Mouse (Mus musculus) hindbrain, embryonic 10.5 days (tissue): ENCODE measurements around the gene Rdh16f2. TPM values are rescaled to one million over a fixed set of nuclear protein-coding genes. Genes with fewer than 3 reads are reported as not detected.
"Not testable (repeated sequence)": the region's sequence is repeated elsewhere in the genome, so short reads cannot be mapped to it uniquely, and the experiment has no call there.

ENCODE experiments used
- DNase-seq: peaks from one replicate; pipeline ENCODE4 v3.0.0-alpha.2; 2017; ENCODE audit warnings: low spot score
- H3K27ac ChIP-seq: fragments of 300-500 bp; sonication (generic); 2 replicates; pipeline ENCODE4 v1.5.1; 2016; ENCODE audit warnings: mild to moderate bottlenecking, moderate library complexity
- H3K27me3 ChIP-seq: fragments of 300-500 bp; sonication (generic); 2 replicates; pipeline ENCODE4 v1.6.1; 2016; ENCODE audit warnings: mild to moderate bottlenecking; ENCODE audit not compliant: poor library complexity, insufficient read depth, severe bottlenecking
- H3K36me3 ChIP-seq: fragments of 300-500 bp; sonication (generic); 2 replicates; pipeline ENCODE4 v1.6.1; 2016; ENCODE audit warnings: mild to moderate bottlenecking, moderate library complexity
- H3K4me1 ChIP-seq: fragments of 300-500 bp; sonication (generic); replicated peaks from 2 replicates; pipeline ENCODE4 v1.6.1; 2016; ENCODE audit warnings: mild to moderate bottlenecking
- H3K4me3 ChIP-seq: fragments of 300-500 bp; sonication (generic); 2 replicates; pipeline ENCODE4 v1.5.1; 2016; ENCODE audit warnings: mild to moderate bottlenecking, moderate library complexity
- H3K9me3 ChIP-seq: fragments of 300-500 bp; sonication (generic); 2 replicates; pipeline ENCODE4 v1.6.1; 2016; ENCODE audit warnings: mild to moderate bottlenecking, moderate library complexity
- WGBS: fragments of 180-500 bp; shearing (Covaris S2); methylation state at CpG from one replicate; pipeline ENCODE4 v1.1.7; 2016; 5-methylcytosine and 5-hydroxymethylcytosine counted together
- polyA plus RNA-seq: library from polyadenylated mRNA; unstranded; fragments of >200 nt; fragmentation: Nextera tagmentation; extraction: Ambion mirVana; gene quantifications from 2 replicates; pipeline ENCODE4 v1.2.1, GENCODE M21; 2016

The Rdh16f2 gene
- polyA plus RNA-seq, 1 experiment from 2014 or later = not detected

GRCm38 (mm10) chr10:127856376-127856775, 9.9 kb upstream of the Rdh16f2 start:
- Histone ChIP-seq H3K27ac (no peak overlapping the region), H3K4me3 (no peak overlapping the region), H3K9me3 (no peaks in the 10 kb centered on the region)

GRCm38 (mm10) chr10:127864931-127865330, 1.3 kb upstream of the Rdh16f2 start:
- Histone ChIP-seq H3K27me3 (no peaks in the 10 kb centered on the region), H3K4me1 (no peaks in the 10 kb centered on the region), H3K36me3 (no peaks in the 10 kb centered on the region), H3K9me3 (peaks cover 2% of the 10 kb centered on the region; the same call in 1 of the 2 replicates), H3K27ac (no peak overlapping the region), H3K4me3 (no peak overlapping the region)
- DNase-seq = no peak

More at GRCm38 (mm10) chr10:127856376-127856775, 9.9 kb upstream of the Rdh16f2 start:
- no peak for DNase-seq
- Histone ChIP-seq H3K4me1 (no peaks in the 10 kb centered on the region), H3K27me3 (no peaks in the 10 kb centered on the region), H3K36me3 (no peaks in the 10 kb centered on the region)

- Histone ChIP-seq H3K36me3 (no peaks in the 10 kb centered on the region), H3K27me3 (no peaks in the 10 kb centered on the region), H3K27ac (no peak overlapping the region), H3K4me3 (no peak overlapping the region), H3K9me3 (peaks cover 9% of the 10 kb centered on the region; the same call in 1 of the 2 replicates), H3K4me1 (no peaks in the 10 kb centered on the region)
- no peak for DNase-seq
- 78% methylated on average over 4 of the region's 4 CpGs for WGBS
Measured at GRCm38 (mm10) chr10:127872484-127872883, 6.2 kb downstream of the Rdh16f2 start.

GRCm38 (mm10) chr10:127877681-127878080, 11.4 kb downstream of the Rdh16f2 start:
- no peaks in the 10 kb centered on the region for H3K36me3 ChIP-seq
- no peak overlapping the region for H3K4me3 ChIP-seq
- H3K27ac ChIP-seq = no peak overlapping the region
- no peak for DNase-seq
- no peaks in the 10 kb centered on the region for H3K4me1 ChIP-seq
- no peaks in the 10 kb centered on the region for H3K27me3 ChIP-seq
- WGBS = 60% methylated on average over 2 of the region's 2 CpGs
- H3K9me3 ChIP-seq = no peaks in the 10 kb centered on the region

DNA sequence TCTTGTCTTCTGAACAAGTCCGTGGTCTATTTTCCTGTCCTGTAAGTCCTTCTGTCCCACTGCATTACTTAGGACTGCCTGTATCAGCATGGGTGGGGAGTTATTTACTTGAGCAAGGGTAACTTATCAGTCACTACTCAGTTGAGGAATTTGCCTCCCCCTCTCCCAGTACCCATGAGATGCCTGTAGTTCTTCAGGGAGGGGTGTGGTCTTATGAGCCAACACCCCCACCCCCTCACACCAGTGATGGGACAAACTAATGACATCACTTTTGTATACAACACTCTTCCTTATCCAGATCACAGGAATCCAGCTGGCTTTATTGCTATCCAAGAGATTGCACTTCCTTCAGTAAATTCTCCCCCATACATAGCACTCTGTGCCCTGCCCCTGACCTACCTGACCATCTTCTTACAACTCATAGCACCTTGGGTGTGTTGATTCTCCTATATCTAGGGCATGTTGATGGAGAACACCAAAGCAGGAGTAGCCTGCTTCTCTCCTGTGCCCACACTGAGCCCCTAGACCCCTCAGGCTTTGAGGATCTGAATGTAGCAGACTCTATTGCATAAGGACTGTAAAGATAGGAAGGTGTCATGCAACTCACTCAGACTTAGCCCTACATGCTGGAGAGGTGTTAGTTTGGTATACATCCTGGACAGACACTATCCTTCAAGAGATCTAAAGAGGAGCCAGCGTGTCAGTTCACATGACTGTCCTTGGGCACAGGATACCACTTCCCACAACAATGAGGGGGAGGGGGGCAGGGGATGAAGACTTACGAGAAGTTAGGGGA, 12.2 kb downstream of the Rdh16f2 start:
- Histone ChIP-seq H3K36me3 (no peaks in the 10 kb centered on the region), H3K27ac (no peak overlapping the region), H3K4me3 (no peak overlapping the region), H3K9me3 (no peaks in the 10 kb centered on the region), H3K27me3 (no peaks in the 10 kb centered on the region), H3K4me1 (no peaks in the 10 kb centered on the region)
- 78% methylated on average over 3 of the region's 3 CpGs for WGBS
- no peak for DNase-seq

GRCm38 (mm10) chr10:127879155-127879688, 12.9 kb downstream of the Rdh16f2 start:
- Histone ChIP-seq H3K9me3 (no peaks in the 10 kb centered on the region), H3K27me3 (no peaks in the 10 kb centered on the region), H3K27ac (no peak overlapping the region), H3K4me3 (no peak overlapping the region), H3K4me1 (no peaks in the 10 kb centered on the region), H3K36me3 (no peaks in the 10 kb centered on the region)
- 86% methylated on average over 3 of the region's 3 CpGs for WGBS
- no peak for DNase-seq

GRCm38 (mm10) chr10:127881041-127881440, 14.8 kb downstream of the Rdh16f2 start:
- no peak overlapping the region for H3K4me3 ChIP-seq
- H3K27me3 ChIP-seq = no peaks in the 10 kb centered on the region
- H3K4me1 ChIP-seq = no peaks in the 10 kb centered on the region
- H3K9me3 ChIP-seq = no peaks in the 10 kb centered on the region
- 88% methylated on average over 4 of the region's 4 CpGs for WGBS
- DNase-seq = no peak
- H3K27ac ChIP-seq = no peak overlapping the region
- H3K36me3 ChIP-seq = no peaks in the 10 kb centered on the region

GRCm38 (mm10) chr10:127886551-127886950, 20.3 kb downstream of the Rdh16f2 start:
- H3K27me3 ChIP-seq = no peaks in the 10 kb centered on the region
- no peak overlapping the region for H3K4me3 ChIP-seq
- no peaks in the 10 kb centered on the region for H3K36me3 ChIP-seq
- 78% methylated on average over 1 of the region's 1 CpGs for WGBS
- peaks cover 5% of the 10 kb centered on the region; the same call in 1 of the 2 replicates for H3K4me1 ChIP-seq
- no peaks in the 10 kb centered on the region for H3K9me3 ChIP-seq
- no peak overlapping the region for H3K27ac ChIP-seq
- no peak for DNase-seq

- Histone ChIP-seq H3K27ac (no peak overlapping the region), H3K9me3 (no peaks in the 10 kb centered on the region), H3K27me3 (no peaks in the 10 kb centered on the region), H3K36me3 (no peaks in the 10 kb centered on the region), H3K4me3 (no peak overlapping the region), H3K4me1 (peaks cover 5% of the 10 kb centered on the region; the same call in 1 of the 2 replicates)
- DNase-seq = no peak
- 86% methylated on average over 4 of the region's 4 CpGs for WGBS
Measured at GRCm38 (mm10) chr10:127886971-127887370, 20.7 kb downstream of the Rdh16f2 start.

GRCm38 (mm10) chr10:127888605-127889004, 22.3 kb downstream of the Rdh16f2 start, which contains the start of gene Rdh7:
Gene Rdh7, minus strand, starts transcription at chr10:127888817.
- DNase-seq = no peak
- H3K27ac ChIP-seq = no peak within 1 kb of the TSS
- H3K36me3 ChIP-seq = no peaks in the 10 kb centered on the region
- peaks cover 5% of the 10 kb centered on the region; the same call in 1 of the 2 replicates for H3K4me1 ChIP-seq
- no peaks in the 10 kb centered on the region for H3K27me3 ChIP-seq
- H3K4me3 ChIP-seq = no peak within 1 kb of the TSS
- no peaks in the 10 kb centered on the region for H3K9me3 ChIP-seq

DNA sequence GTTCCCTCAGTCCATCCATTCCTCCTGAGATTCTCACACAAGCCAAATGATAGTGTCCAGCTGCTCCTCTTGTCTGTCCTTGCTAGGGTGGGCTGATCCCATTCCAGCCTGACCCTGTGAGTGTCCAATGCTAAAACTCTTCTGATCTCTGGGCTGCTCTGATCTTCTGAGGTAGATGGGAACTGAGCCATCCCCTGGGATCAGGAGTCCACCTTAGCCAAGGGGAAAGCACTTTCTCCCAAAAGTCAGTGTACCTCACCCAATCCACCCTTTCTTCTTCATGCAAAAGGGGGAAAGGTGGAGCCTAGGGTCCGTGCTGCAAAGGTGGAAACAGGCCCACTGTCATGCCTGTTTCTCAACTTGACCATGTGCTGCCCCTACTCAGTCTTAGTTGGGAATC, 25.2 kb downstream of the Rdh16f2 start:
- Histone ChIP-seq H3K36me3 (no peaks in the 10 kb centered on the region), H3K4me1 (peaks cover 5% of the 10 kb centered on the region; the same call in 1 of the 2 replicates), H3K9me3 (no peaks in the 10 kb centered on the region), H3K27me3 (no peaks in the 10 kb centered on the region), H3K27ac (no peak overlapping the region), H3K4me3 (no peak overlapping the region)
- DNase-seq = no peak
- 89% methylated on average over 1 of the region's 1 CpGs for WGBS

GRCm38 (mm10) chr10:127893163-127894022, 27.1 kb downstream of the Rdh16f2 start:
- not testable (repeated sequence) for H3K36me3 ChIP-seq, DNase-seq, H3K27ac ChIP-seq, H3K9me3 ChIP-seq, H3K4me3 ChIP-seq, H3K4me1 ChIP-seq, H3K27me3 ChIP-seq
- 67% methylated on average over 5 of the region's 5 CpGs for WGBS

GRCm38 (mm10) chr10:127896705-127897104, 30.4 kb downstream of the Rdh16f2 start:
- Histone ChIP-seq H3K4me3 (no peak overlapping the region), H3K27me3 (no peaks in the 10 kb centered on the region), H3K4me1 (no peaks in the 10 kb centered on the region), H3K9me3 (no peaks in the 10 kb centered on the region), H3K36me3 (no peaks in the 10 kb centered on the region), H3K27ac (no peak overlapping the region)
- 69% methylated on average over 5 of the region's 5 CpGs for WGBS
- DNase-seq = no peak
